Mouse (Mus musculus): ENCODE measurements around the gene Snrpc. TPM values are rescaled to one million over a fixed set of nuclear protein-coding genes. Genes with fewer than 3 reads are reported as not detected.

Snrpc gene
- total and polyA plus RNA-seq, 2 experiments, result 24.4 to 42.2 TPM

DNA sequence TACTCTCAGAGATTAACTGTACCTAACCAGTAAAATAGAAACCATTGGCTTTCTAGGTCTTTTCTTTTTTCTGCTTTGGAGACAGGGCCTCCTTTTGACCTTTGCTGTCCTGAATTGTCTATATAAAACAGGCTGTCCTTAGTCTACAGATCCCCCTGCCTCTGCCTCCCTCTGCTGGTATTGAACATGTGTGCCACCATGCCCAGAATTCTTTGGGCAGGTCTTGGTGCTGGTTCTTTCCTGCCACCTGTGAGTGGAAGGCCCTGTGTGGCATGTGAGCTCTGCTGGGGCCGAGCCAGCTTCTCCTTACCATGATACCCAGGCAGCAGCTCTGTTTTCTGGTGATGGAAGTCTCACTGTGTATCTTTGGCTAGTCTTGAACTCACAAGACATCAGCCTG is 10.4 kb downstream of the Snrpc start:
- Histone ChIP-seq H3K27me3 (ENCODE audit: control insufficient read depth, insufficient read depth, low read length) (no peaks in the 10 kb centered on the region), H3K36me3 (ENCODE audit: control insufficient read depth, insufficient read depth, low read length) (peaks cover 29% of the 10 kb centered on the region), H3K4me3 (ENCODE audit: insufficient read depth, low read depth, low read length) (no peak overlapping the region), H3K4me1 (ENCODE audit: control insufficient read depth, insufficient read depth, low read length) (peaks cover 4% of the 10 kb centered on the region; the same call in 1 of the 2 replicates), H3K27ac (replicated peaks; ENCODE audit: insufficient read depth, low read depth, low read length) (no peak overlapping the region), H3K9ac (ENCODE audit: low read depth, low read length) (no peak overlapping the region), H3K79me2 (ENCODE audit: control insufficient read depth, insufficient read depth, low read length) (0 out of 2 replicates have a peak, but pooled peaks cover under 1% of the 10 kb centered on the region)
- TF ChIP-seq POLR2A (IDR thresholded peaks at IDR 0.05; ENCODE audit: extremely low read depth, insufficient read depth, low read length), result no peak
- TF ChIP-seq CTCF (IDR thresholded peaks at IDR 0.05; ENCODE audit: low read depth, low read length), result no peak
- WGBS, result 93% methylated on average over 1 of the region's 1 CpGs
- no peak for DNase-seq (ENCODE audit: extremely low read depth, low read depth, low spot score)

DNA sequence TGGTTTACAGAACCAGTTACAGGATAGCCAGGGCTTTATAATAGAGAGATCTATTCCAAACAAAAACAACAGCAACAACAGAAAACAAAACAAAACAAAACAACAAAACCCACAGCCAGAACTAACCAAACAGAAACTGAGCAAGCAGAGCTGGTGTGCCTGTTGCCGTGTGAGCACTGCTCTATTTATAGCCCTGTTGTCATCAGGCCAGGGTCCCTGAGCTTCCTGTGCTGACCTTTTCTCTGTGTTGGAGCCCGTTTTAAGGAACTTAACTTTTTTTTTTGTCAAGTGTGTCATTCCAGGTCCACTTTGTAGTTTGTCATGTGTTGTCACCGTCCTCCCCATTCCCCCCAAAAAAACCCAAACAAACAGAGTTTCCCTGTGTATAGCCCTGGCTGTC is 13.1 kb downstream of the Snrpc start:
- Histone ChIP-seq H3K79me2 (ENCODE audit: control insufficient read depth, insufficient read depth, low read length) (no peaks in the 10 kb centered on the region), H3K27ac (replicated peaks; ENCODE audit: insufficient read depth, low read depth, low read length) (peak overlapping the region; percentile 79), H3K36me3 (ENCODE audit: control insufficient read depth, insufficient read depth, low read length) (peaks cover 22% of the 10 kb centered on the region), H3K4me3 (ENCODE audit: insufficient read depth, low read depth, low read length) (no peak overlapping the region), H3K27me3 (ENCODE audit: control insufficient read depth, insufficient read depth, low read length) (no peaks in the 10 kb centered on the region), H3K9ac (ENCODE audit: low read depth, low read length) (no peak overlapping the region), H3K4me1 (ENCODE audit: control insufficient read depth, insufficient read depth, low read length) (peaks cover 4% of the 10 kb centered on the region; the same call in 1 of the 2 replicates)
- DNase-seq (ENCODE audit: extremely low read depth, low read depth, low spot score), result peak; percentile 65
- TF ChIP-seq POLR2A (IDR thresholded peaks at IDR 0.05; ENCODE audit: extremely low read depth, insufficient read depth, low read length) (no peak), CTCF (IDR thresholded peaks at IDR 0.05; ENCODE audit: low read depth, low read length) (no peak)
- 12% methylated on average over 3 of the region's 3 CpGs for WGBS

DNA sequence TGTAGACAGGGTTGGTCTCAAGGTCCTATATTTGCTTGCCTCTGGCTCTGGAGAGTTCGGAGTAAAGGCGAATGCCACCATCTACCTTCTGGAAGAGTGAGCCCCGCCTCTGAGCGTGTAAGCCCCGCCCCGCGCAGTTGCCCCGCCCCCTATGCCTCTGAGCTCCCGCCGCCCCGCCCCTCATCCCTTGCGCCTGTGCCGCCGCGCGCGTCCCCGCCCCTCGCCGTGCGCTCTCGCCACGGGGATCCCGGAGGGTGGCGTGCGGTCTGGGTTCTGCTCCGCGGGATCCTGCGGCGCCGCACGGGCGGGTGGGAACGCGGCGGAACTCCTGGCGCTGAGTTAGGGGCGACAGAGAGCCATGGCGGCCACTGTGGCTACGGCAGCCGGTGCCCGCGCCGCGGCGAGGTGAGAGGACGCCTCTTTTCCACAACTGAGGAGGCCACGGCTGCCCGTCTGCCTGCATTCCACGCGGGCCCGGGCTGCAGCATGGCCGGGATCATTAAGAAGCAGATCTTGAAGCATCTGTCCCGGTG is 18.4 kb downstream of the Snrpc start, which contains the start of gene Uhrf1bp1:
Gene Uhrf1bp1, plus strand, starts transcription at position 177 of the 533 bp plus-strand sequence.
- H3K27ac ChIP-seq (replicated peaks; ENCODE audit: insufficient read depth, low read depth, low read length), result peak within 1 kb of the TSS; percentile 63
- WGBS, result under 1% methylated on average over 54 of the region's 54 CpGs
- H3K36me3 ChIP-seq (ENCODE audit: control insufficient read depth, insufficient read depth, low read length), result peaks cover 7% of the 10 kb centered on the region; the same call in 1 of the 2 replicates
- TF ChIP-seq CTCF (IDR thresholded peaks at IDR 0.05; ENCODE audit: low read depth, low read length) (no peak), POLR2A (IDR thresholded peaks at IDR 0.05; ENCODE audit: extremely low read depth, insufficient read depth, low read length) (peak; percentile 59; the same call in 1 of the 2 replicates)
- DNase-seq (ENCODE audit: extremely low read depth, low read depth, low spot score), result peak; percentile 51
- peaks cover 8% of the 10 kb centered on the region; the same call in 1 of the 2 replicates for H3K79me2 ChIP-seq (ENCODE audit: control insufficient read depth, insufficient read depth, low read length)
- no peaks in the 10 kb centered on the region for H3K27me3 ChIP-seq (ENCODE audit: control insufficient read depth, insufficient read depth, low read length)
- peak within 1 kb of the TSS; percentile 92 for H3K9ac ChIP-seq (ENCODE audit: low read depth, low read length)
- H3K4me1 ChIP-seq (ENCODE audit: control insufficient read depth, insufficient read depth, low read length), result peaks cover 10% of the 10 kb centered on the region
- H3K4me3 ChIP-seq (ENCODE audit: insufficient read depth, low read depth, low read length), result peak within 1 kb of the TSS; percentile 81

DNA sequence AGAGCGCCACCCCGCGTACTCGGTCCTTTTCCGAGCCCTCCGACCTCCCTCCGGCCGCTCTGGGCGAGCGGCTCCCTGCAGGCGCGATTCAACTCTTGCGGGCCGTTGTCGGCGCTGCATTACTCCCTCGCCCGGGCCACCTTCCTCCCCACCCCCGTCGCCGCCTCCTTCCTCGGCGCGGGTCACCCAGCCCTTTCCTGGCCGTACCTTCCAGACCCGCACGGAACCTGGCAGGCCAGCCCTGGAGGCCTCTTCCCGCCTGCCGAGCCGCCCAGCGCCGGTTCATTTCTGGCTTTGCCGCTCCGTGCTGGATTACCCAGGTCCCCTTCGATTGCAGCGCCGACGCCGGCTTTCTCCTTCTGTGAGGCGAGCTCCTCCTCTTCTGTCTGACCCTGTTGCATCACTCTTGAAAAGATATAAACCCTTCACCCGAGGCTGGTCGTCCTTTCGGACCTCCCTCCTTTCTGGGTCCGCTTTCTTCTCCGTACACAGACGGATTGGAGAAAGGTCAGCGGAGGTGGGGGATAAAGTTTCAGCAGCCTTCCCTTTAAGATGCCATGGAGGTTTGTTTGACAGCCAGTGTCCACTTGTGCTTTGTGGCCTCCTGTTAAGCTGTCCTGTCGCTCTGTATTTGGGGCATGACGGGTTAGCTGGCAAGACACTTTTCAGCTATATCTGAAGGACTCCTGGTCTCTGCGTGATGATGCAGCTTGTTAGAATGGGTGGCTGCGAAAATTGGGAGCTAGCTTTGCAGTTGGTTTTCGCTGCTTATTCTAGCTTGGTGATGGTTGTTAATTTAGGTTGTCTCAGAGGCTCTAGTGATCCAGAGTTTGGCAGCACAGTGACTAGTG is 19.1 kb downstream of the Snrpc start:
- no peaks in the 10 kb centered on the region for H3K27me3 ChIP-seq (ENCODE audit: control insufficient read depth, insufficient read depth, low read length)
- peak; percentile 68 for DNase-seq (ENCODE audit: extremely low read depth, low read depth, low spot score)
- H3K4me1 ChIP-seq (ENCODE audit: control insufficient read depth, insufficient read depth, low read length), result peaks cover 10% of the 10 kb centered on the region
- no peak for TF ChIP-seq CTCF (IDR thresholded peaks at IDR 0.05; ENCODE audit: low read depth, low read length)
- TF ChIP-seq POLR2A (IDR thresholded peaks at IDR 0.05; ENCODE audit: extremely low read depth, insufficient read depth, low read length), result 0 out of 2 replicates have a peak, but pooled peaks have one; percentile 32
- H3K4me3 ChIP-seq (ENCODE audit: insufficient read depth, low read depth, low read length), result peak overlapping the region; percentile 81
- peaks cover 12% of the 10 kb centered on the region for H3K79me2 ChIP-seq (ENCODE audit: control insufficient read depth, insufficient read depth, low read length)
- WGBS, result 2% methylated on average over 52 of the region's 52 CpGs
- H3K36me3 ChIP-seq (ENCODE audit: control insufficient read depth, insufficient read depth, low read length), result peaks cover 7% of the 10 kb centered on the region; the same call in 1 of the 2 replicates
- peak overlapping the region; percentile 63 for H3K27ac ChIP-seq (replicated peaks; ENCODE audit: insufficient read depth, low read depth, low read length)
- H3K9ac ChIP-seq (ENCODE audit: low read depth, low read length), result peak overlapping the region; percentile 92

DNA sequence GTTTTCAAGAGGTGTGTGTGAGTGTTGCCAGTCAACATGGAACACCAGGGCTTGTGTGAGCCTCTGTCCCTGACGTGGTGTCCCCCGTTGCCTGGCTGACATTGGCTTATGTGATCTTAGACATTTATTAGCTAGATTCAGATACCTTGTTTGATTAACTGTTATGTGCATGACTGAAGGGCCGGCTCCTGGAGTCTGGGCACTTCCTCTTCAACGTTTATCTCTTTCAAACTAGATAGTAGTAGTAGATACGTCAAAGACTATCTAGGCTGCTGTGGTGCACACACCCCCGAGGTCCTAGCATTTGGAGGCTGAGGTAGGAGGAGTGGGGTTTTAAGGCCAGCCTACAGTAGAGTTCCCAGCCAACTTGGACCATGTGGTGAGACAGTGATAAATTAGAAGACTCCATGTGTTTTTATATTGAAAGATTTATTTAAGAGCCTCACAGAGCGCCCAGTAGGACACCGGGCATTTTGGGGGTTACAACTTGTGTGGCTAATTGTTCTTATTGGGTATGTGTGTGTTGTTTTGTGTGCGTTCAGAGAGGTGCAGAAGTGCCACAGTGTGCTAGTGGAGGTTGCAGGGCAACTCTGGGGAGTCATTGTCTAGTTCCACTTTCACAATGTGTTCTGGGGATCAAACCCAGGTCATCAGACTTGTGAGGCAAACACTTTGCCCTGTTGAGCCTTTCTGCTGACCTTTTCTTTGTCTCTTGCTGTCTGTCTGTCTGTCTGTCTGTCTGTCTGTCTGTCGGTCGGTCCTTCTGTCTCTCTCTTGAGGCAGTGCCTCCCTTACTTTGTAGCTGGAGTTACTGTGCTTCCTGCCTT is 19.9 kb downstream of the Snrpc start:
- TF ChIP-seq CTCF (IDR thresholded peaks at IDR 0.05; ENCODE audit: low read depth, low read length) (no peak), POLR2A (IDR thresholded peaks at IDR 0.05; ENCODE audit: extremely low read depth, insufficient read depth, low read length) (no peak)
- peaks cover 12% of the 10 kb centered on the region for H3K79me2 ChIP-seq (ENCODE audit: control insufficient read depth, insufficient read depth, low read length)
- no peaks in the 10 kb centered on the region for H3K27me3 ChIP-seq (ENCODE audit: control insufficient read depth, insufficient read depth, low read length)
- peaks cover 10% of the 10 kb centered on the region for H3K4me1 ChIP-seq (ENCODE audit: control insufficient read depth, insufficient read depth, low read length)
- H3K36me3 ChIP-seq (ENCODE audit: control insufficient read depth, insufficient read depth, low read length), result peaks cover 2% of the 10 kb centered on the region; the same call in 1 of the 2 replicates
- peak overlapping the region; percentile 81; the same call in 1 of the 2 replicates for H3K4me3 ChIP-seq (ENCODE audit: insufficient read depth, low read depth, low read length)
- 19% methylated on average over 11 of the region's 11 CpGs for WGBS
- H3K9ac ChIP-seq (ENCODE audit: low read depth, low read length), result no peak overlapping the region
- H3K27ac ChIP-seq (replicated peaks; ENCODE audit: insufficient read depth, low read depth, low read length), result peak overlapping the region; percentile 63
- DNase-seq (ENCODE audit: extremely low read depth, low read depth, low spot score), result peak; percentile 73
